Mouse (Mus musculus) right cerebral cortex, postnatal 4 days (tissue): Measurements from ENCODE around the gene 2410002F23Rik.
A peak's percentile ranks its signal among the peaks of the same experiment; 100 is the strongest.
"Not testable (repeated sequence)": the region's sequence is repeated elsewhere in the genome, so short reads cannot be mapped to it uniquely, and the experiment has no call there.

Experiments
- DNase-seq: peaks from one replicate; pipeline ENCODE4 v3.0.0-alpha.2; 2022

The 2410002F23Rik gene

DNA sequence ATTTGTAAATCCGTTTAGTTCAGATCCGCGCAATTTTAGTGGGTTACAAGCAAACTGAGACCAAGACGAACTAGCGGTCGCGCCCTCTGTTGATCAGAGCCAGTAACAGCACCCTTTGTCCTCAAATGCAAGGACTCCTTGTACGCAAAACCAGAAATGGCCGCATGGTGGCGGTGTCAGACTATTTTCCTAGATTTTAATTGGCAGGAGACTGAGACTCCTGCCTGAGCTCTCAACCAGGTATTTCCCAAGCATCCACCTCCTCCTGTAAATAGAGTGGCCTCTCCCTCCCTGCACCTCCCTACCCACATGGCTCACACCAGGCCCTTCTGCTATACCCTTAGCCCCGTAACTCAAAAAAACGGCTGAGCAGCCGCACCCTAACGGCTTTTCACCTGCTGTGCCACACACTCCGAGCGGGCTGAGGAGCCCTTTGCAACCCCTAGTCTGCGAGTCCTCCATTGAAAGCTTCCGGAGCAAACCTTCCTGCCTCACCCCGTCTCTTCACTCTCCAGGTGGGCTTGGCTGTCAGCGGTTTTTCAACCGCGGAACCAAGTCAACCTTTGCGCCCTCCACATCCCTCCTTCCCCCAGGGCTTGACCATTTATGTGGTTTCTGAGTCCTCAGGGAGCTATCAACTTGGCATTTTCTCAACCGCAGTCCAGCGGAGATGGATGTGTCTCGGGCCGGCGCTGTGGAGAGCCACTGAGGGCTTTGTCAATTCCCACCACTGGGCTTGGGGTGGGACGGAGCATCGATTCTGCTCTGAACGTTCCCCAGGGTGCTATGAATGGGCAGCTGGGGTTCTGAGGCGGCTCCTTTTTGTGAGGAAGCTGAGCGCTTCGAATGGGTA lies 16.5 kb downstream of the 2410002F23Rik start:
- DNase-seq = peak; percentile 99

DNA sequence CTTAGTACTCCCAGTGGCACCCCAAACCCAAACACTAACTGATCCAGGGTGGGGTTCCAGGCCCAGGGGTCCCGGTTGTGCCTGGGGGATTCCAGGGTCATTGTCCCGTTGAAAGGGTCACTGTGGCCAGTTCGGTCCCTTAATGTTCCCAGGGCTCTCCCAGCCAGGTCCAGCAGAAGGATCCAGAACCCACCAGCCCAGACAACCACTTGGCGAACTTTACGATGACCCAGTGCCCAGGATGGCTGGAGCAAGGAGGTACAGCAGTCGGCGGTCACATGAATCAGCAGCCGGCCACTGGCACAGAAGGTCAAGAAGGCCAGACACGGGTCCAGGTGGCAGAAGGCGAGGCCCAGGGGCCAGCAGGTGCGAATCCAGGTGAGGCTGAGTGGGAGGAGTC lies 21.6 kb downstream of the 2410002F23Rik start:
- DNase-seq = no peak

DNA sequence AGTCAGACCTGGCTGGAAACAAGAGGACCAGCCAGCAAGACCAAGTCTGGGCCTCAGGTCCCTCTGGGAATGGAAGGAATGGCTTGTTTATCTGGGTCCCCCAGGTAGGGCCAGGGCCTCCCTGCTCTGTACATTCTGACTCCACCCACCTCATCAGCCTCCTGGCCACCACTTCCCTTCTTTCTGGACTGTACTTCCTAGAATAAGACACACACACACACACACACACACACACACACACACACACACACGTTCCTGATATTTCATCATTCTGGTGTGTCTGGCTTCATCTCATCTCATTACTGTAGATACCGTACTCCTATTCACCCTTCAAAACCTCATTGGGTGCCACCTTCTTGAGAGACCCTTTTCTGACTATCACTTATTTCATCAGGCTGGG lies 22.9 kb downstream of the 2410002F23Rik start:
- no peak for DNase-seq

DNA sequence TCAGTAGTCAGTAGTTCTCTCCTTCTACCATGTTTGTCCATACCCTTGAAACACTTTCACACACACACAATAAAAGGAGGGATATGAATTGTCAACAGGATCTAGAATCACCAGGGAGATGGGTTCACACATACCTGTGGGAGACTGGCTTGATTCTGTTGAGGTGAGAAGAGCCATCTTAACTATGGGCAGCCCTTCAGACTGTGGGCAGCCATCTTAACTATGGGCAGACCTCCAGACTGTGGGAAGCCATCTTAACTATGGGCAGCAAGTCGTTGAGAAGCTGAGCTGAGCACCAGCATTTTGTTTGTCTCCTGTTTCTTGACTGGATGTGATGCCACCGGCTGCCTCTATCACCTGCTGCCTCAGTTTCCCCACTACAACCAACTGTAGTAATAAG lies 24.8 kb downstream of the 2410002F23Rik start:
- no peak for DNase-seq

DNA sequence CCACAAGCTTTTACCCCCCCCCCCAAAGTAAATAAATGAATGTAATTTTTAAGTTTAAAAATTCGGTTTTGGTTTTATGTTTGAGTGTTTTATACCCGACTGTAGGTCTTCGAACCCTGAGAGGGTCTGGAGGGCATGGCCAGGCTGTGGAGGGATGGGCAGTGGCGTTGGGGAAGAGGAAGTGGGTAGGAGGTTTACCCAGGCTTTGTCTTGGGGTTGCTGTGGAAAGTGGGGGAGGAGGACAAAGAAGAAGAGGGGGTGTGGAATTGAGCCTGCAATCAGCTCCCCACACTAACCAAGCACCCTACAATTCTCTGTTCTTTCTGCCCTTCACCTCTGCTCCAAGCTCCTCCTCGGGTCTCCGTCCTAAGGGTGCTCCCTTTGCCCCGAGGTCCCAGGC lies 26.0 kb downstream of the 2410002F23Rik start:
- DNase-seq = no peak

DNA sequence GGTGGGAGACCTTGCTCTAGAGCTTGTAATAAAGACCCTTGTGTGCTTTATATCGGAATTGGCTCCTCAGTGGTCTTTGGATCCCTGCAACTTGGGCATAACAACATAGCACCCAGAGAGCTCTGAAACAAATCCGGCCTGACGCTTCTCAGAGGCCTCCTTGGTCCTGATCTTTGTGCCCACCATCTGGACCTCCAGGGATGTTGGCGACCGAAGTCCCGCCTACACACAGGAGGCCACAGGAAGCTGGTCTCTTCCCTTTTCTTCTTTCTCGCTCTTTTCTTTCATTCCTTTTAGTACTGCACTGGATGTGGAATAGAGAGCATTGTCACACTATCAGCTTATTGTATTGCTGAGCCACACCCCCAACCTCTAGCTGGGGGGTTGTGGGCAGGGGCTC lies 26.9 kb downstream of the 2410002F23Rik start:
- DNase-seq = no peak

DNA sequence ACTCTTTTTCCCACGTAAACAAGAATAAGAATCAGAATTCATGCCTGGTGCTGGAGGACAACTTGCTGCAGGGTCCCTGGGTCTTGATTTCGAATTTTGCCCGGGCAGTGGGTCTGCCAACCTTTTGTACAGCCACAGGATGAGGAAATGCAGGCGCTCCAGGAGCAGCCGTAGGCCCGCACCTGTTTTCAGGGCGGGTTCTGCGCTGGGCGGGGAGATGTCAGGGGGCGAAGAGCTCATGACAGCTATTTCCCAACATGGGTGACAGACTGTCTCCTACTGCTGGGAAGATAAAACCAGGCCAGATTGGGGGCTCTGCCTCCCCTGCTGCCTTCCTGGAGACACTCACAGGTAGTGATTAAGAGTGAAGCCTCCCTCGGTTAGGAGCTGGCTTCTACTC lies 27.6 kb downstream of the 2410002F23Rik start:
- DNase-seq = no peak

DNA sequence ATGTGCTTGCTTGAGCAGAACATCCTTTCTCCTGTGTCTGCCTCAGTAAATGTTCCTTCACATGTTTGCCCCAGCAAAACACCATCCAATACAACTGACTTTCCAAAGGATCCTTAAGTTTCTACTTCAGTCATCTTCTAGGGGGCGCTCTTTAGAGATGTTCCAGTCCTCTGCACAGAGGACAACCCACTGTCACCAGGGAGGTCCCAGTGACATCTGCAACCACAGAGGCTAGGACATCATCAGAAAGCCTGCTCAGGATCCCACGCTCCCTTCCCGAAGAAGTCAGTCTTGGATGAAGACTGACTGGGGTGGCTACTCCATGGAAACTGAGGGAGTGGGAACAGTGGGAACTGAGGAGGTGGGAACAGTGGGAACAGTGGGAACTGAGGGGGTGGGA lies 29.0 kb downstream of the 2410002F23Rik start:
- no peak for DNase-seq

DNA sequence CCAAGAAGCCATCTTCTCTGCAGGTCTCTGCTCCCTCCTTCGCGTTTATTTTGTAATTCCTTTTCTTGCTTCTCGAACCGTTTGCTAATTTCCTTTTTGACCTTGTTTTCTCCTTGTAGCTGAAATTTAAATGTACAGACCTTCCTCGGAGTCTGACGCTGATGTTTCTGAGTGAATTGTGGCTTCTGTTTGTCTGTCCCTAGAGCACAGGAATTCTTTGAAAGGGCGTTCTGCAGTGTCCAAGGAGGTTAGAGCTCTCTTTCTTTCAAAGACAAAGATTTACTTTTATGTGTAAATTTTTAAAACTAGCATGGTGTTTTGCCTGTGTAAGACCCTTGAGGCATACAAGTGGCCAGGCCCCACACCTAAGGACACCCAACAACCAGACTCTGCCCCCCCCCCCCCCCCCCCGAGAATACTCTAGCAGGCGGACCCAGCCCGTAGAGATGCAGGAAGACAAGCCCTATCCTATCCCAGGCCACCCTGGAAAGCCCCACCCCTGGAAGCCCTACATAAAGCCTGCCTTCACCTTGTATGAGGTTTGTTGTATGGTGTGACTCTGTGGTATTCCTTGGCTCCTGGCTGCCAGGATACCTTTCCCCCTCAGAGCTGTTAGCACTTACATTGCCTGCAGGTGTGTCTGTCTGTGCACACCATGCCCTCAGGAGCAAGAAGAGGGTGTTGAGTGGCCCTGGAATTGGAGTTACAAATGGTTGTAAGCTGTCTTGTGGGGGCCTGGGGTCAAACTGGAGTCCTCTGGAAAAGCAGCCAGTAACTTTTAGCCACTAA lies 30.1 kb downstream of the 2410002F23Rik start:
- DNase-seq = no peak

DNA sequence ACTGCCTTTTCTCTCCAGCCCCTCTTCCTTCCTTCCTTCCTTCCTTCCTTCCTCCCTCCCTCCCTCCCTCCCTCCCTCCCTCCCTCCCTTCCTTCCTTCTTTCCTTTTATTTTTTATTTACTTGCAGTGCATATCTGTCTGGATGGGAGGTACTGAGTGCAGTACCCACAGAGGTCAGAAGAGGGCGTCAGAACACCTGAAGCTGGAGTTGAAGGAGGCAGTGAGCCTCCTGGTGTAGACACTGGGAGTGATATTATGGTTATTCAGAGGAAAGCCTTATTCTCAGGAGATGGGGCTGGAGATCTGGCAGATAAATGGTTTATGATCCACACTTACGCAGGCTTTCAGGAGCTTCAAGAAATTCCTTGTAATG lies 30.7 kb downstream of the 2410002F23Rik start:
- peak; percentile 65 for DNase-seq

DNA sequence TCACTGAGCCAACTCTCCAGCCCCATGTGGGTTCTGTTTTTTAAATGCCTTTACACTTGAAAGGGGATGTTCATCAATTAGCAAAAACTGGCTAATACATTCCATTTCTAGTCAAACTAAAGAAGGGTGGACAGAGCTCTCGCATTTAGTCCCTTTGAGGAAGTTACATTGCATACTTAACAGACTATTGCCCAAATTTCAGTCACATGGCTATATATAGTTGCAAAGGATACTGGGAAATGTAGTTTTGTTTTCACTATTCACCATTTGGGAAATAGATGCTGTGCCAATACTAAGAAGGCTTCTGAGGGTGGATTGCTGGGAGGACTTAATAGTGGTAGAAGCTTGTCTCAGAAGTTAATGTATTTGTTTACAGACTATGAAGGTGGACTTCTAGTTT lies 34.4 kb downstream of the 2410002F23Rik start:
- no peak for DNase-seq

DNA sequence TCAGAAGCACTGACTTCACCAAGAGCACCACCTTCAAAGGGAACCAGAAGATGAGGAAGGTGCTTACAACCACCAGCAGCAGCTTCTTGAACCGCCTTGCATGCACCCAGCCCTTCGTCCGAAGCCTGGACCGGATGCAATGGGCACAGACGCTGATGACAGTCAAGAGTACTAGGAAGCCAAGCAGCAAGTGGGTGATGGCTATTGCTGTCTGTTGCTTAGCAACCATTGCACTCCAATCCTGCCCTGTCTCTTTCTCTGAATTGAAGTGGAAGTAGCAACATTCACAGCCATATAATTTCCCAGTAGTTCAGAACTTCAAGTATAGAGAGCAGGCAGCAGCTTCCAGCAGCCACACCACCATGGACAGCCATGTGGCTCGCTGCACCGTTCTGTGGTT lies 35.1 kb downstream of the 2410002F23Rik start:
- DNase-seq = no peak

DNA sequence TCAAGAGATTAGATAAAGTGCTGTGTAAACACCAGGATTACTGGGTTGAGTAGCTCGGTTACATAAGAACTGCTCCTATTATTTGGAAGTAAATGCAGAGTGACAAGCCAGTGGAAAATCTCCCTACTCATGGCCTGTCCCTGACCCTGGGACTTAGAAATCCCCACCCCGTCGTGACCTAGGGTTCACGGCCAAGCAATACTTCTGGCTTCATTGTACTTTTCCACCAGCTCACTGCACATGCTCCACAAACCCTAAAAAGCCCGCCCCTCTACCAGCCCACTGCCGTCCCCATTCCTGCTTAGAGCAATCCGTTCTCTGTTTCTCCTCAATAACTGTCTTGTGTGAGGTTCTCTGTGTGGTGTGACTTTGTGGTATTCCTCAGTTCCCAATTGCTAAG lies 41.2 kb downstream of the 2410002F23Rik start:
- no peak for DNase-seq

DNA sequence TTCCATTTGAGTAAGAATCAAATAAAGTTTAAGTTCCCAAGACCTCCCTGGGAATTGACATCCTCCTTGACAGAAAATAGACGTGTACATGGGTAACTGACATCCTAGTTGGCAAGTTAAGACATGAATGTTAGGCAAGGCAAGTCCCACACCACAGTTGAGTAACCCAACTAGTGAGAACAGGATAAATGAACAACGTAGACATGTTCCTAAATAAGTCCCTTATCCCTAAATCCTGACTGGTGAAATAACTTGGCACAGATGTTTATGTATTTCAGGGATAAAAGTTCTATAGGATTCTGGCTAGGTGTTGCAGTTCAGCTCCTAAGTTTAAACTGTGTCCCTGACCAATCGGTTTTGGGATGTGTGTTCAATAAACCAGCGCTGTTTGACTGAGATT lies 44.5 kb downstream of the 2410002F23Rik start:
- DNase-seq = no peak

DNA sequence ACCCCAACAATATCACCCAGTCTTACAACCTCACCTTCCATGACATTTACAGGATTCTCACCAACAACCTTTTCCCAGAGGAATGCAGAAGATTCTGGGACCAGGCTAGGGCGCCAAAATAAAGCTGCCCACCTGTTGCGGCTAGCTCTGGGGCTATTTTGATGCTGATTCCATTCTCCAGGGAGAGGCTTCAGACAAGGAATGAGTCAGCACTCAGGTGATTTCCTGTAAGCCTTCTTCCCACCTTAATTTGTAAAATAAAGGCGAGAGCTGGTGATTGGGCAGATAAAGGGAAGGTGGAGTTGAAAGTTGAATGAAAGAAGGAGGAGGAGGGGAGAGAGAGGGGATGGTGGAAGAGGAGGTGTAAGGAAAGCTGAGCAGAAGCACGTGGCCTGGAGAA lies 44.9 kb downstream of the 2410002F23Rik start:
- no peak for DNase-seq

DNA sequence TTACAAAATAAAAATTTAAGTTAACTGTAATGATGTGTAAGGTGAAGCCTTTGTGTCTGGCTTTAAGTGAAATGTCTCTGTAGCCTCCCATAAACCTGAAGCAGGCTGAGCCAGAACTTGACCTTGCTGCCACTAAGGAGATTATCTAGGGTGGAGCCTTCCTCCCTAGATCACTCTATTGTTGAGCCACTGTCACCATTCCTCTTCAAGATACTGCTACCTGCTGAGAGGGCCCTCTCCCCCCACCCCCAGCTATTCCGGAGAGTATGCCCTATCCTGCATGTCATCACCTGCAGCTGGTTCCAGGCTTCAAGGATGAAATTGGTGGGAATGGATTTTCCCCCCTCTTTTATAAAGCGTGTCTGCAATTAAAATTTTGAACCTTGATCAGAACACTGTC lies 51.0 kb downstream of the 2410002F23Rik start:
- DNase-seq = not testable (repeated sequence)
